Mouse (Mus musculus) frontal cortex, adult (tissue): ENCODE data around the gene Hic1.

ENCODE experiments used
- ATAC-seq: cut with Nextera tagmentation; 2 replicates; pipeline ENCODE4 v1.9.2; 2017; ENCODE audit warnings: mild to moderate bottlenecking, moderate library complexity, mixed read lengths; ENCODE audit not compliant: low TSS enrichment

The Hic1 gene

DNA sequence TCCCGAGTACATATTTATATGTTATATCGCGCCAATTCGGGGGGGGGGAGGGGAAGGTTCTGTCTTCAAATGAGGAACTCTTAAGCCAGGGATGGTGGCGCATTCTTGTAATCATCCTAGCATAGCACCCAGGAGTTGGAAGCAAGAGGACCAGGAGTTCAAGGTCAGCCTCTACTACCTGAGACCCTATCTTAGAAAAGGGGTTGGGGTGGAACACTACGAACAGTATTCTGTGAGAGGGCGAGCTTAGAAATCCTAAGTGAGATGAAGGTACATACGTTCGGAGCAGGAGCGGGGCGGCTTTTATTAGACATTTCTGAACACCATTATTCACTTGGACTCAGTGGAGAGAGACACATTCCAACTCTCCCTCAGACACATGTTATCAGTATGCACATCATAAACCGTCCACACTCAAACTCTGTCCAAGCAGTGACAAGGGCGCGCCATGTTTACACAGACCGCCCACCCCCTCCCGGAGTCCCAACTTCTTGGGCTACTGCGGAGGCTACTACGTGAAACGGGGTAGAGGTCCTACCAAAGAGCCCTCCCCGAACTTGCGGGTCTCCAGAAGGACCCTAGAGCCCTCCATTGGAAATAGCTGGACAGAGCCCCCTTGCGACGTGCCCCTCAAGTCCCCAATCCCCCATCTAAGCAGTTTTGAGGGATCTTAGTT, at the start of gene Hic1:
Gene Hic1 (minus strand): TSS at position 115 of the 676 bp plus-strand sequence.
- ATAC-seq, result no peak

DNA sequence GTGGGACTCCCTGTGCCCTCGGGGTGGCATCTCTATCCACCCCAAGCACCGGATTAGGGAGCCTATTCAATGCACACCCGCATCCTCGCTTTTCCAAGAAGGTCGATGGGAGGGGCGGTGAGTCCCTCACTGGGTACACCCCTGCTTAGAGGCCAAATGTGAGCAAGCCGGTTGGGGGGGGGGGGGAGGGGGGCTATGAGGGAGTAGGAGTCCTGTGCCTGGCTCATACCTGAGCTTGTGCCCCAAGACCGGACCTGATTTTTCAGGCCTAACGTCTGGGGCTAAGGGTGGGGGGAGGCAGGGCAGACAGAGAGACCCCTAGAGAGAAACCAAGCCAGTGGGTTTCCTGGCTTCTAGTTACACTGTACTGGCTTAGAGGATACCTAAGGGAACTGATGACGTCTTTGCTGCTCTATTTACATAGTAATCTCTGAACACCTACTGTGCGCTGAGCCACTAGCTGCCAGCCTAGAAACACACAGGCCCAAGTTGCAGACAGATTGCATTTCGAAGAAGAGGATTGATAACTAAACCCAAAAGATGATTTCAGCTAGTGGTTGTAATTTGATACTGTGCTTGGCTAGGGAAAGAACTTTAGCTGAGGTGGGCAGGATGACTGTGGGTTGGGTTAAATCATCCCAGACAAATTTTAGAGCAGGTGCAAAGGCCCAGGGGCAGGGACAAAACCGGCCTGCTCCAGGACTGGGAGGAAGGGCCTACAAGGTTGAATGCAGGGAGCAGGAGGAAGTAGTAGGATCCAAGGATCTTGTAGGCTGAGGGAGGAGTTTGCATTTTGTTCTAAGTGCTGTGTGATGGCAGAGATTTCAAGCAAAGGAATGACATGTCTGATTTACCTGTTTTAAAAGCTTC, 45.0 kb upstream of the Hic1 start:
- no peak for ATAC-seq

DNA sequence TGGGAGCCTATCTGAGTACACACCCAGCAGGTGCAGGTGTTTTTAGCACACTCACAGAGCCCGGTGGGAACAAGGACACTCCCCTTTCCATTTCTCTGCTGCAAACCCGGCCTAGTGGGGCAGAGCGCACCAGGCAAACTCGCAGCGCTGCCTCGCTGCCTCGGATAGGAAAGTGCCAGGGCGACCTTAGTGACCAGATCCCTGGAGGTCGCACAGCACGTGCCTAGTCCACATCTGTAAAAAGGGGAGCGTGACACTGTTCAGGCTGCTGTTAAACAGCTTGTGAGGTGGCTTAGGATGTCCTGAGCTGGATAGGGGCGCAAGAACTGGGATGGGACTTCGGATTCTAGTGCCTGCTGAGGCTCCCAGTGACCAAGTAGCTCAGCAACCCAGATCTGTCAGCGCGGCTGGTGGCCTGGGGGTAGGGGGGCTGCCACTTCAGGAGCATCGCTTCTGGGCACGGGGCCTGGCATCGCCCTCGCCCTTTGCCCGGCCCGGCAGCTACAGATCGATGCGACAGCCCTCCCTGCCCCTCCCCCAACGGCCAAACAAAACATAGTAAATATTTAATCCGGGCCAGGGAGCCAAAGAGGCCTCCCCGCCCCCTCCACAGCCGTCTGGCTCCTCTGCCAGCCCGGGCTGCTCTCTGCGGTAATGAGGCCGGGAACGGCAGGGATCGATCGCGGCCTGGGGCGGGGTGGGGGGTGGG, 44.2 kb upstream of the Hic1 start:
- no peak for ATAC-seq

DNA sequence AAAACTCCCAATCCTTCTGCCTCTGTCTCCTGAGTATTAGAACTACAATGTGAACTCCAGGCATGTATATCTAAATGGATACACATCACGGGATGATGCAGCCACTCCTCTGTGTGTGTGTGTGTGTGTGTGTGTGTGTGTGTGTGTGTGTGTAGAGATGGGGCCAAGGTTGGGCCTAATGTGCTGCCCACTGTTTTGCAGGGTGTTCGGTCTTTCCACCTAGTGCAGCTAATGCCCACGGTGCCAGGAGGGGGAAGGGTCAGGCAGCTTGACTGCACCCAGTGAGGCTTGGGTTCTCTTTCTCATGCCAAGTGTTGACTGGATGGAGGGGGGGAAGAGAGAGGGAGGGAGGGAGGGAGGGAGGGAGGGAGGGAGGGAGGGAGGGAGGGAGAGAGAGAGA, 43.6 kb upstream of the Hic1 start:
- ATAC-seq, result no peak

DNA sequence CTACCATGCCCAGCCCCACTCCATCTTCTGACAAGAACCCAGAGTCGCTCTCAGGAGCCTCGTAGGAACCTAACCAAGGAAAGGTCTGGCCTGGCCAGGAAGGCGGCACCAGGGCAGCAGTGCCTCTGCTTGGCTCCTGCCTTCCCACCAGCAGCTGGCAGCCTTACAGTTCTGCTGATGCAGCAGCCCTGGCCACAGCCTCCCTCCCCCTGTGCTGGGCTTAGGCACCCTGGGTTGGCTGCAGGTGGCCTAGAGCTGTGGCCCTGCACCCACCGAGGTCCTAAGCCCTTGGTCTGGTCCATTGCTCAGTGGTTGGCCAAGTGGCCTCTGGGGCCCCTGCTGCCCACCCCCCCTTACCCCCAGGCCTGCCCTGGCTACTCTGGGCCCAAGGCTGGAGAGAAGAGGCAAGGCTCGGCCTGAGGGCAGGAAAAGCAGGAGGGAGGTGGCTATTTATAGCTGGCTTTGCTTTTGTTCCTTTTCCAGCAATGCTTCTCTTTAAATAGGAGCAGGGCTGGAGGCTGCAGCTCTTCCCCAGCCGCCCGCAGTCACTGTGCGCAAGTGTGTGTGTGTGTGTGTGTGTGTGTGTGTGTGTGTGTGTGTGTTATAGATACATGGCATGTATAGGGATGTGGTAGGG, 42.8 kb upstream of the Hic1 start:
- ATAC-seq, result peak; percentile 62

DNA sequence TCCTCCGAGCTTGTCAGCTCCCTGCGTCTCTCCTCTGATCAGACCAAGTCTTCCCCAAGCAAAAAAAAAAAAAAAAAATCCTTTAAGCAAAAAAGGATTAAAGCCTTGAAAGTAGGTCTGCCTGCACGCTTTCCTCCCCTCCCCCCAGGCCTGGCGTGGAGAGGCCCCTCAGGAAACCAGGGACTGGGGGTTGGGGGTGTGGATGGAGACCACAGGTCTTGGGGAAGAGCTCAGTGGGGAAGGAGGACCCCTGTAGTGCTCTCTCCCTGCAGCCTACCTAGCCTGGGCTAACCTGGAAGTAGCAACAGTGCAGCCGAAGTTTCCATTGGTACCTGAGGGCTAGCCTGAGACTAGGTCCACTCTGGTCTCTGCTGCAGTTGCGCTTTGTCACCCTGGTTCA, 41.4 kb upstream of the Hic1 start:
- ATAC-seq, result no peak

DNA sequence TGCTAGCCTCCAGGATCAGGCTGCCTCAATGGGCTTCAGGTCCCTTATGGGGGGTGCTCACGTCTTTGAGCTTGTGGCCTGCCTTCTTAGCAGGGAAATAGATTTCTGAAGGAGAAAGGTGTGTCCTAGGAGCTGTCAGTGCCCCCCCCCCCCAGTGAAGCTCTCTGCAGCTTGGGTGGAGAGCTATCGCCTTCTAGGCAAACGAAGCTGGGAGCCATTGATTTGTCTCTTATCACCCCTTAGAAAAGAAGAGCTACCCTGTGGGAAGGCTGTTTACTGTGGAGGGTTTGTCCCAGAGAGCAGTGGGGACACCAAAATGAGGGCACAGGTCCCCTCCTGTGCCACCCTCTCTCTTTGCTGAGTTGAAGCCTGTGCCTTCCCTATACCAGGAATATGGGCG, 40.8 kb upstream of the Hic1 start:
- ATAC-seq, result no peak

DNA sequence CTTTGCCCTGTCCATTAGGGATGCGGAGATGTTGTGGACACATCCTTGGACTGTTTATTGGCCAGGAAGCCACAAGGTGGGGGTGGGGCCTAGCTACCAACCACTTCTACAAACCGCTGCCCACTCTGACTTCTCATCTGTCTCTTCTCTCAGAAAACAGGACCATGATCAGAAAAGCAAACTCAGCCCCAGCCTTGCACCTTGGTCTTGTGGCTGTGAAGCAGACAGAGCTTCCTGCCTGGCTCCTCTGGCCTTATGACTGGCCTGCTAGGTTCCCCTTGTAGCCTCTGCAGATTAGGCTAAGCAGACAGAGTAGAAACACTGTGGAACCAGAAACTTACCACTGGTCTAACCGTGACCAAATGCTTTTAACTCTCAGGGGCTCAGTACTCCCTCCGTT, 40.0 kb upstream of the Hic1 start:
- ATAC-seq, result no peak

DNA sequence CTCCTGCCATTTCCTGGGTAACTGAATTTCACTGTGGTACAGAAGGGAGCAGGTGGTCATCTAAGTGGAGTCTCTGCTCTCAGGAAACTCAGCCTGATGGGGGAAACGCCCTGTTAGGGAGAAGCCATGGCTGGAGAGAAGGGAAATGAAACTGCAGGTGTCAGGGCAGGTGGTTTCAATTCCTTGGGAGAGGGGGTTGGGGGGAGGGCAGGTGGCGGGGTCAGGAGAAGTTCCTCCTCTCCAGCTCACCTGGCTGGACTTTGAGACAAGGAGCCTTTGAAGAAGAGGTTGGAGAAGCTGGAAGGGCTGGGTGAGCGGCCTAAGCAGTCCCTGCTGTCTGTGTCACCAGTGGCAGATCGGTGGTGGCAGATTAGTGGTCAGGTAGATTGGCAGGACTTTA, 37.0 kb upstream of the Hic1 start:
- no peak for ATAC-seq

DNA sequence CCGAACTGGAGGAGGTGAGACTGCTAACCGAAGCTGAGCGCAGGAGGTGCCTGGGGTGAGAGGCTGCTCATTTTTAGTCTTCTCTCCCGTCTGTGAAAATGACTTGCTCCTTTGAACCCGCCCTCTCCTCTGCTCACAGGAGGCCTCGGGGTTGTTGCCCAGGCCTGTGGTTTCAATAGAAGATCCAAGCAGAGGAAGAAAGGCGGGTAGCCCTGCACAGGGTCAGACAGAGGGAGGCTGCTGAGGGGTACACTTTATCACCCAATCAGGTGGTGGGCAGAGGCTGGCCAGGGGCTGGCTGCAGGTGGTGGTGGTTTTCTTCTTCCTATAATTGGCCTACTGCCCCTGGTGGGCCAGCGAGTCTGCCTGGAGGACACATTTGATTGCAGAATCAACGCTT, 35.2 kb upstream of the Hic1 start:
- ATAC-seq, result no peak

DNA sequence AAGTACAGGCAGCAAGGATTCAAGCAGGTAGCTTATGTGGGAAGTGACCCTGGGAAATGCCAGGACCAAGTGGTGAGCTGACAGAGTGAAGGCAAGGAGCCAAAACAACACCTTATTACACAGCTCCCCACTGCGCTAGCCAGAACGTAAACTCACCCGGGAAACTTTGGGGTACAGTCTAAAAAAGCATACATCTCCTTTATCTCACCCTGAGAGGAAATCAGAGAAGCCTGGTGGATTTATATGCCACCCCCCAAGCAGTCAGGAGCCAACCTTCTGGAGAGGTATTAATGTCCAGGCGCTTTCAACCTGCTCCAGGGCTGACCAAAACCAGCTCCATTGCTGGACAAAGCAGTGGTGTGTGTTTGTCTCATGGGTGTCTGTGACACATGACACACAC, 34.6 kb upstream of the Hic1 start:
- no peak for ATAC-seq

DNA sequence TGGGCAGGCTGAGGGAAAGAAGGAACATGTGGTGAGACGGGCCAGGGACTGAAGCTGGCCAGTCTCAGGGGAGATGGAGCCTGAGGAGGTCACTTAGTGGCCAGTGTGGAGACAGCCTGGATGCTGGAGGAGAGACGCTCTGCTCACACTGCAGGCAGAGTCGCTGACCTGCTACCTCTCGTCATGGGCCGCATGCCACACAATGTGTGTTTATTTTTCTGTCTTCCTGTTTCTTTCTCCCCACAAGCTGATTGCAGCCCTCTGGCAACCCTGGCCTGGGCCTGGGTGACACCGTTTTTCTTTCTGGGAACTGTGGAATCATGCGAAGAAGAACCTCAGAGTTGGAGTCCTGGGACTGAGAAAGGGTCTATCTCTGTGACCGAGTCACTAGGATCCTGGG, 32.4 kb upstream of the Hic1 start:
- ATAC-seq, result no peak

DNA sequence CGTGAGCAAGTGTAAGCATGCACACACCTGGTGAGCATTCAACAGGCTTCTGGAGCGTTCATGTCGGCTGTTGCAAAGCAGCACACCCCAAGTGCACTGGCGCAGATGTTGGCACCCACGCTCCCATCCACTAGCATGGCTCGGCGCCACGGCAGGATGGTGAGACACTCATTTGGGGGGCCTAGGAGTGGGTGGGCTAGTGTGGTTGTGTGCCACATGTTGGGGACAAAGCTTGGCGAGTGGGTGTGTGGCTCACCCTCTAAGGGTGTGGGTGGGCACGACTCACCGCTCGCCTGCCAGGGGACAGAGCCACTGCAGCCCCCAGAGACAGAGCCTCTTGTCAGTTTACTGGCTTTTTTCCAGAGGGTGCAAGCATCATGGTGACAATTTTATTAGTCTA, 31.6 kb upstream of the Hic1 start:
- ATAC-seq, result peak; percentile 50

DNA sequence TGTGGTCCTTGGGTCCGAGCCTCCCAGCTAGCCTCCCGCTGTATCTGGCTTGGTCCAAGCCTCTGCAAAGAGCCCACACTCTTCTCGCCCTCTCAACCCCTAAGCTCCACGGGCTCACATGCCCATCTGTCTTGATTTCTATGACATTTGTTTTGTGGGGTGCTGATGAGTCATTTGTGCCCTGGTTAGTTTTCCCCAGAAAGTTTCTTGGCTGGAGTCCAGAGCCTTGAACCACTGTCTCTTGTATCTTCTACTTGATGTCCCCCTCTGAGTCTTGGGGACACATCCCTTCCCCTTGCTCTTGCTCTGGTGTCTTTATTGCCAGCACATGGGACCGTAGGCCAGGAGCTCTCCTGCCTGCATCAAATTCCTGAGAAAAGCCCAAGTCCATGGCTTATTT, 30.6 kb upstream of the Hic1 start:
- ATAC-seq, result no peak

DNA sequence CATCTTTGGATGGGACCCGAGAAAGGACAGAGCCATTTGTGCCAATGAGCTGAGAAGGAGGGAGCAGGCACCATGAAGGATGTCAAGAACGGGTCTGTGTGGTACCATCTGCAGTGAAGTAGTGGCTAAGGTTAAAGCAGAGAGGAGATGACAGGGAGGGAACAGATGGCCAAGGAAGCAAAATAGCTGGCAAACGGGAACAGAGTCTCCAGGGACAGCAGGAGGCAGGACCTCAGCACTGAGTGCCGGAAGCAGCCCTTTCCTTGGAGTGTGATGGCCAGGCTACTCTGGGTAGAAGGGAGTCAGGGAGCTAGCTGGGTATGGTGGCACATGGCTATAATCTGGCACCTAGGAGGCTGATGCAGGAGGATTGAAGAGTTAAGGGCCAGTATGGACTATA, 29.5 kb upstream of the Hic1 start:
- ATAC-seq, result no peak

DNA sequence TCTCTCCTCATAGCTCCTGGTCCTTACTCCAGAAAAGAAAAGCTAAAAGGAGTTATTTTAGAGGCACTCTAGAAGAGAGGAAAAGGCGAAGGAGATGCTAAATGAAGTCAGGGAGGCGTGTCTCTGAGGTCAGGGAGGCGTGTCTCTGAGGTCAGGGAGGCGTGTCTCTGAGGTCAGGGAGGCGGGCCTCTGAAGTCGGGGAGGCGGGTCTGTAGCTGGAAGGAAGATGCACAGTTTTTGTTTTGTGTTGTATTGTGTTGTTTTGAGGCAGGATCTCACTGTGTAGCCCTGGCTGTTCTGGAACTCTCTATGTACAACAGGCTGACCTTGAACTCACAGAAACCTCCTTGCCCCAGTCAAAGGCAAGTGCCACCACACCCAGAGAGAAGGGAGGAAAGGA, 28.6 kb upstream of the Hic1 start:
- no peak for ATAC-seq

DNA sequence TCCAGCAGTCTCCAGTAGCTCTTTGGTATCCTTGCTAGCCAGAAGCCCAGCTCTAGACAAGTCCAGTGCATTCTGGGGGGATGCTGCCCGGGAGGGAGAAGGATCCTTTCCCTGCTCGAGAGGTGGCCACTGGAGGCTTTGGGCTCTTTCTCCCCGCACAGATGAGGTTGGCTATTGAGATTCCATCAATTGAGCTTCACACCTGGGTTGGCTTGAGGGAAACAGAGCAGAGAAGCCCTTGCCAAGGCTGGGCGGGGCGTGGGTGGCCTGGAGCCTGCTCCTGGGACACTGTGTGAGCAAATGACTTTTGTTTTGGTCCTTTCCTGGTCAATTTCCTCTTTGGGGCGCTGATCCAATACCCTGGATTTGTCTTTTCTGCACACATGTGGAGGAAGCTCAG, 26.8 kb upstream of the Hic1 start:
- no peak for ATAC-seq

DNA sequence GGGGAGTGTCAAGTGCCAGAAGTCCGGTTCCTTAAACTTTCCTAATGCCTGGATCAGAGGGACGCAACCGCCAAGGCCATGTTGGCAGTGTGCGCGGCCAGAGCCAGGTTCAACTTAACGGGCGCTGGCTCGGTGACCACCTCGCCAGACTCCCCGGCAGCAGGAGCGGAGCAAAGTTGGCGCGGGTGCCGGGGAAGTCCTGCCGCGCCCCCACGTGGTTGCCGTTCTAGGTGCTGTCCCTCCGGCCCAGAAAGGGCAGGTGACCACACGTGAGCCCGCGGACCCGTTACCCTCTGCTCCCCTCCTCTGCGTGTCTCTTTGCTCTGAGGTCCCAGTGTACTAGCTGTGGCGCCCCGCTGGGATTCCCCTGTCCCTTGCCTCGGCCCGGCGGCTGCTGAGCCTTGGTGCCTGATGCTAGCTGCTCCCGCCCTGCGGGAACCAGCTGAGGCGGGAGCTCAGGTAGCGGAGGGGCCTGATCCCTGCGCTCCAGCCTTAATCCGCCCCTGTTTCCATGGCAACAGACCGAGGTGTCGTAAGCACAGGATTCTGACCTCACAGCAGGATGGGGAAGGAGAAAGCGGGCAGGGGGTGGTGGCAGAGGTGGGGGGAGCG, 25.6 kb upstream of the Hic1 start:
- ATAC-seq, result peak; percentile 3; the same call in 1 of the 2 replicates

DNA sequence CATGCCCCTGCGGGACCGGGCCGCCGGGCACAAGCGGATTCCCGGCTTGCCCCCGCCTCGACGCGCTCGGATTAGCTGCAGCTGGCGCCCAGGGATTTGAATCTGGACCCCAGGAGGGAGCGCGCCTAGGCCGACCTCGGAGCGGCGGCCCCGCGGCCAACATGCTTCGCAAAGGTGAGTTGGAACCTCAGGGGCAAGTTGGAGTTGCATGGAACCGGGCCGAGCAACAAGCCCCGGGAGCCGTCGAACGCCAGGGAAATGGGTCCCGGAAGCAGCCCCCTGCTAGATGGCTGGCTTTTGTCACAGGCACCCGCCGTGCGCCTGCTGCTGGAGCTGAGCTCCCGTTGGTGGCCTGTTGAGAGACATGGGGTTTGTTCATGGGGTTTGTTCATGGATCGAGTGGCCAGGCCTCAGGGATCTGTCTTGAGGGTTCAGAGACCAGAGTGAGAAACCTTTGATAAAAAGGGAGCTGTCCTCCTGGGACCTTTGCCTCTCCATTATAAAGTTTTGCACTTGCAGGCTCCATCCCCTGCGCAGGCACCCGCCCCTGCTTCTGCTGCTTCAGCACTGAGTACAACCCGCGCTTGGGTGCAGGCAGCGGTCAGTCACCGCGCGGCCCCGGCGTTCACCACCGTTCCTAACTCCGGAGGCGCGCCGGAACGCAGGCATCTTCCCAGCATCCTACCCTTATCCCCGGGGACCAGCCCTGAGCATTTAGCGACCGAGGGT, 25.0 kb upstream of the Hic1 start:
- no peak for ATAC-seq

DNA sequence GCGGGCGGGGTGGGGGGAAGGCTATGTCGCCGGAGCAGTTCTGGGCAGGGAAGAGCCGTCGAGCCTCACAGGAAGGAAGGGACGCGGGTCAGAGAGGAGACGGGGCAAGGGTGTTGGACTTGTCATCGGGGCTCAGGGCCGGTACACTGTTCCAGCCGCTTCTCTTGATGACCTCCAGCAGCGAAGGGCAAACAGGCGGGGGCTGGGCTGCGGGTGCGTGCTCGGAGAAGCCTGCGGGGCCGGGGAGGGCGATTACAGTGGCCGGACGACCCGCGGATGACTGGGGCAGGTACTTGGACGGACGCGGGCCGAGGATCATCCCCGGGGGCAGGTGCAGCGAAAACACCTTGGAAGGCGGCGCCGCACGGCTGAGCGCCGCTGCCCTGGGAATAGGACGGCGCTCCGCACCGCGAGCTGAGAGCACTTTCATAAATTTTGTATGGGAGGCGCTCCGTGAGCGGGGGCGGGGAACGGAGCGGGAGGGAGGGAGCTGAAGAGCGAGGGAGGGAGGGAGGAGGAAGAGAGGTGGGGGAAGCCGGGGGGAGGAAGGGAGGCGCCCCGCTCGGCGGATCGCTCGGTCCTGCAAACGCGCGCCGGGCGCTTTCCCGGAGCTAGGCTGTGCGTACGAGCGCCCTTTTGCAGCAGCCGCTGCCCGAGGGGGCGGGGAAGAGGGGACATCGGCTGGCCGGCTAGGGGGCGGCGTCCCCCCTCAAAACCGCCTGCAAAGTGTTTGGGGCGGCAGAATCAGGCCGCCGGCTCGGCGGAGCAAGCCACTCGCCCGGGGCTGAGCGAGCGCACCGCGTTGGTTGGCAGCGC, 24.1 kb upstream of the Hic1 start, which contains the start of gene Rtn4rl1:
Gene Rtn4rl1 (plus strand): TSS at position 528 of the 816 bp plus-strand sequence.
- ATAC-seq, result 0 out of 2 replicates have a peak, but pooled peaks have one; percentile 10
